Mouse (Mus musculus) liver, embryonic 14.5 days (tissue): ENCODE measurements around the gene Fhit. TPM values are rescaled to one million over a fixed set of nuclear protein-coding genes. Genes with fewer than 3 reads are reported as not detected.

Experiments used
- ATAC-seq: fragments of 200-750 bp; cut with Nextera tagmentation; 2 replicates; pipeline ENCODE4 v1.8.0; 2017; ENCODE audit warnings: moderate number of reproducible peaks, mild to moderate bottlenecking, moderate library complexity; ENCODE audit not compliant: insufficient read depth
- DNase-seq, 3 experiments: peaks; one replicate each; pipeline ENCODE4 v3.0.0-alpha.2; 2012 to 2013; ENCODE audit warnings: low read depth in 3 of 3, low spot score in 3 of 3
- H3K27ac ChIP-seq: fragments of 300-500 bp; sonication (generic); 2 replicates; pipeline ENCODE4 v1.5.1; 2014; ENCODE audit warnings: moderate library complexity, mild to moderate bottlenecking, control low read depth, inconsistent platforms
- H3K27me3 ChIP-seq: fragments of 300-500 bp; sonication (generic); 2 replicates; pipeline ENCODE4 v1.6.1; 2014; ENCODE audit warnings: mild to moderate bottlenecking, low read length, moderate library complexity; ENCODE audit not compliant: control insufficient read depth, insufficient read depth
- H3K36me3 ChIP-seq: fragments of 300-500 bp; sonication (generic); replicated peaks from 2 replicates; pipeline ENCODE4 v1.6.1; 2014; ENCODE audit warnings: low read depth; ENCODE audit not compliant: control insufficient read depth, insufficient read depth
- H3K4me1 ChIP-seq, 2 experiments: fragments of 200-500 bp in 1 of 2; fragments of 300-500 bp in 1 of 2; sonication (generic) in 1 of 2; replicated peaks; 2 replicates each; pipeline ENCODE4 v1.6.1; 2012 to 2014; ENCODE audit warnings: antibody characterized with exemption in 1 of 2, inconsistent platforms in 1 of 2, low read length in 1 of 2; ENCODE audit not compliant: control insufficient read depth in 2 of 2, insufficient read depth in 2 of 2
- H3K4me2 ChIP-seq: fragments of 300-500 bp; sonication (generic); 2 replicates; pipeline ENCODE4 v1.6.1; 2014; ENCODE audit warnings: low read depth, mild to moderate bottlenecking, control low read depth, moderate library complexity
- H3K4me3 ChIP-seq, 2 experiments: fragments of 200-500 bp in 1 of 2; fragments of 300-500 bp in 1 of 2; sonication (generic) in 1 of 2; 2 replicates each; pipeline ENCODE4 v1.5.1; 2012 to 2014; ENCODE audit warnings: low read depth in 2 of 2, low read length in 2 of 2, mild to moderate bottlenecking in 2 of 2, control low read depth in 1 of 2, inconsistent platforms in 1 of 2, moderate library complexity in 1 of 2; ENCODE audit not compliant: insufficient read depth in 1 of 2
- H3K9ac ChIP-seq: fragments of 300-500 bp; sonication (generic); replicated peaks from 2 replicates; pipeline ENCODE4 v1.6.1; 2014; ENCODE audit warnings: mild to moderate bottlenecking, control low read depth, moderate library complexity
- H3K9me3 ChIP-seq: fragments of 300-500 bp; sonication (generic); 2 replicates; pipeline ENCODE4 v1.6.1; 2016; ENCODE audit warnings: low read length, mixed read lengths; ENCODE audit not compliant: control insufficient read depth
- CTCF ChIP-seq: IDR thresholded peaks from 2 replicates; pipeline ENCODE4 v1.5.1; 2016; ENCODE audit warnings: antibody characterized with exemption, low read depth, control low read depth
- EP300 ChIP-seq: IDR thresholded peaks from 2 replicates; pipeline ENCODE4 v1.6.1; 2016; ENCODE audit warnings: antibody characterized with exemption, low read depth
- WGBS: fragments of 180-500 bp; shearing (Covaris S2); extraction: QIAGEN DNeasy Blood & Tissue Kit; methylation state at CpG from one replicate; pipeline ENCODE4 v1.1.7; 2014; ENCODE audit not compliant: insufficient replicate concordance; 5-methylcytosine and 5-hydroxymethylcytosine counted together
- polyA plus RNA-seq, 2 experiments: library from polyadenylated mRNA; depleted of rRNA in 1 of 2; stranded (reverse) in 1 of 2; unstranded in 1 of 2; fragments of >200 nt; fragmentation: Nextera tagmentation in 1 of 2; extraction: Ambion mirVana in 1 of 2; gene quantifications; 2 replicates each; pipeline versions ENCODE4 v1.2.1 to v1.2.3; 2012 to 2014

The Fhit gene
- polyA plus RNA-seq, 2 experiments: 1.4 to 1.9 TPM

DNA sequence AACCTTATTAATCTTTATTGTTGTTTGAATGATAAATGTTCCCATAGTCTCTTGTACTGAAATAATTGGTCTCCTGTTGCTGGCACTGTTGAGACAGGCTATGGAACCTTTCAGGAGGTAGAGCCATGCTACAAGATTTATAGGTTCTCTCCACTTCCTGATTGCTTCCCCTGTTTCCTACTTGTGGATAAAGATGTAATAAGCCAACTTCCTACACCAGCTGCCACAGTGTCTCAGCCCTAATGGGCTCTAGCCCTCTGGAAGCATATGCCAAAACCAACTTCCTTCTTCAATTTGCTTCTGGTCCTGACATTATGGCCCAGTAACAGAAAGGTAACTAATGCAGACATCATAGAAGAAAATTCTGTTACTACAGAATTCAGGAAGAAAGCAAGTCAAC is 652.6 kb downstream of the Fhit start:
- ATAC-seq: no peak

DNA sequence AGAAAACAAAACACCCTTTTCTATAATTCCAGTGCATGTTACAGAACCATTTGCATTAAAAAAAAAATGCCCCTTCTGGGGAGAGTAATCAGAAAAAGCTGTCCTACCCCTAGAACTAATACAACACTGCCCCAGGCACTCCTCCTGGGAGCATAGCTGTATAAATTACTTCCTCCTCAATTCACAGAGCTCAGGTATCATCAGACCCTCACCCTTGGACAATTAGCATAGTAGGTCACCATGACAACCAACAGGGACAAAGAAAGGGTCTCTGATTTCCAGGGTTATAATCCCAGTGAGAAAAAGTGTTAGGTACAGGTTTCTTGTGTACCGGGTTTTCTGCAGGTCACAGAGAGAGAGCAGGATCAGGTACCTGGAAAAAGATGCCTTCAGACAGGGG is 654.3 kb downstream of the Fhit start:
- Histone ChIP-seq H3K27ac (no peak overlapping the region), H3K4me3 (no peak overlapping the region), H3K9ac (no peak overlapping the region), H3K4me1 (no peaks in the 10 kb centered on the region), H3K9me3 (no peaks in the 10 kb centered on the region), H3K27me3 (no peaks in the 10 kb centered on the region), H3K36me3 (no peaks in the 10 kb centered on the region), H3K4me2 (no peak overlapping the region)
- no peak for ATAC-seq
- TF ChIP-seq EP300 (no peak), CTCF (no peak)
- WGBS: 45% methylated on average over 1 of the region's 1 CpGs
- DNase-seq: no peak

More for the DNA sequence above, 652.6 kb downstream of the Fhit start:
- H3K9ac ChIP-seq: no peak overlapping the region
- H3K4me3 ChIP-seq: no peak overlapping the region
- no peaks in the 10 kb centered on the region for H3K4me1 ChIP-seq
- H3K27me3 ChIP-seq: no peaks in the 10 kb centered on the region
- TF ChIP-seq CTCF: no peak
- TF ChIP-seq EP300: no peak
- H3K9me3 ChIP-seq: no peaks in the 10 kb centered on the region
- no peak for DNase-seq
- no peak overlapping the region for H3K27ac ChIP-seq
- H3K36me3 ChIP-seq: no peaks in the 10 kb centered on the region
- no peak overlapping the region for H3K4me2 ChIP-seq

DNA sequence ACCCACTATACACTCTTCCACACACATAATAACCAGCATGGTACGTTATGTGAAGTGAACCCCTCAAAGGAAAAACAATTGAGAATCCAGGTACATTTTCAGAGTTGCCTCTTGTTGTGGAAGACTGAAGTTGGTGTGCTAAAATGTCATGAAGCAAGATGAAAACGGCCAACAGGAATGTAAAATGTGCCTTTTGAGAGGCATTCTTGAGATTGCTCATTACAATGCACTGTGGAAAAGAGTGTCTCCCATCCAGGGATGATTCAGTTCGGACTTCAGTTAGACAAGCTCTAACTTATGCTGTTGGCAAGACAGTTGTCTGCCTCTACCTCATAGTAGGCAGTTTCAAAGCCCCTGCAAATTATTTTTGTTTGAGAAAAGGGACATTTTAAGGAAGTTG is 676.0 kb downstream of the Fhit start:
- no peaks in the 10 kb centered on the region for H3K36me3 ChIP-seq
- ATAC-seq: no peak
- H3K9me3 ChIP-seq: no peaks in the 10 kb centered on the region
- no peak overlapping the region for H3K9ac ChIP-seq
- no peaks in the 10 kb centered on the region for H3K4me1 ChIP-seq
- no peak for DNase-seq
- H3K4me3 ChIP-seq: no peak overlapping the region
- TF ChIP-seq CTCF (no peak), EP300 (no peak)
- WGBS: 42% methylated on average over 3 of the region's 3 CpGs
- no peaks in the 10 kb centered on the region for H3K27me3 ChIP-seq
- H3K4me2 ChIP-seq: no peak overlapping the region
- H3K27ac ChIP-seq: no peak overlapping the region

DNA sequence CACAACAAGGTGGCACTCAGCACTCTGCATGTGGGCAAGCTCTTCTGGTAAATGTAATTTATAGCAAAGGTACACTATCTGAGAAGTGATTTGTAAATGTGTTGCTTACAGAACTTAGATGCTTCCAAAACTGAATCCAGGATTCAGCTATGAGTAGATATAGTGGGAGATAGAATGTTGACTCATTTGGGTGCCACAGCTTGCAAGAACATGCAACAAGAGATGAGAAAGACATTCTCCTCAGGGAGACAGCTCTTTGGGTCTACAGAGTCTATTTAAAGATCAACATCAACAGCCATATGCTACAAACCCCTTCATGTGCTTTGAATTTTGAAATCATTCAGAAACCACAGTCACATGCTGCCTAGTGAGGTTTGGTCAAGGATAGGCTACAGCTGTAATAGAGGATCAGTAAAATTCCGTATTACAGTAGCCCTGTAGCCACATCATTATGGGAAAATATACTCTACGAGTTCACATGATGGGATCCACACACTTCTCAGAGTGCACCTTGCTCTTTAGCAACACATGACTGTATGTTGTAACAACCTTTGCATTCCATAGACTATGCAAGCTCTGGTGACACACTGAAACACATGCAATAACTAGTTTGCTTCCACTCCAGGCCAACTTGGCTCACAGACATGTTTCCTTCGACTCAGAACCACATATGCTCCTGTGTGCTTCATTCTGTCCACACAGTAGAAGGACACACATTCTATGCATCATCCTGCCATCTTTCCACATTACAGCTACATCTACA is 678.8 kb downstream of the Fhit start:
- DNase-seq (no peak), ATAC-seq (no peak)
- 52% methylated on average over 3 of the region's 3 CpGs for WGBS
- H3K36me3 ChIP-seq: no peaks in the 10 kb centered on the region
- H3K27me3 ChIP-seq: no peaks in the 10 kb centered on the region
- H3K4me3 ChIP-seq: no peak overlapping the region
- TF ChIP-seq CTCF (no peak), EP300 (no peak)
- no peak overlapping the region for H3K27ac ChIP-seq
- H3K9ac ChIP-seq: no peak overlapping the region
- H3K9me3 ChIP-seq: no peaks in the 10 kb centered on the region
- H3K4me2 ChIP-seq: no peak overlapping the region
- H3K4me1 ChIP-seq: no peaks in the 10 kb centered on the region

DNA sequence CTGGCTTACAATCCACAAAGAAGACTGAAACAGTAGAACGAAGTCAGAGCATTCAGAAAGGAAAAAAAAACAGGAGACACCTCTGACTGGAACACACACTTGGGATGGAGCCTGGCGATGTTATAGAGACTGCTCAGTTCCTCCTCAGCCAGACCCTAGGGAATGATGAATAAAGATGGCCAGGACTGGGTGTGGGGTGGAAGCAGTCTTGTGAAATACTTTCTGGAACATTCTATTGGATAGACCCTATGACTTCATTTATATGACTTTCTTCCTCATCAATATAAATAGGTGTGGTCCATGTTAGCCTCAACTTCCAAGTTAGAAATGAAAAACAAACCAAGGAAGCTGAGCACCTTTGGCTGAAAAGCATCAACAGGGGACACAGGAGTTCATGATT is 680.5 kb downstream of the Fhit start:
- WGBS: 53% methylated on average over 2 of the region's 2 CpGs

More for the DNA sequence above, 680.5 kb downstream of the Fhit start:
- Histone ChIP-seq H3K27ac (no peak overlapping the region), H3K36me3 (no peaks in the 10 kb centered on the region), H3K9ac (no peak overlapping the region), H3K27me3 (no peaks in the 10 kb centered on the region), H3K4me2 (no peak overlapping the region), H3K4me3 (no peak overlapping the region), H3K4me1 (no peaks in the 10 kb centered on the region), H3K9me3 (no peaks in the 10 kb centered on the region)
- ATAC-seq (no peak), DNase-seq (no peak)
- no peak for TF ChIP-seq CTCF
- no peak for TF ChIP-seq EP300
